Mouse (Mus musculus) adrenal gland, adult (tissue): ENCODE measurements around the gene Fntb.
A peak's percentile ranks its signal among the peaks of the same experiment; 100 is the strongest.

Experiments used
- DNase-seq, 2 experiments: peaks; one replicate each; pipeline ENCODE4 v3.0.0; 2022 to 2023; ENCODE audit warnings: low spot score in 1 of 2; ENCODE audit not compliant: inconsistent age in 2 of 2

The Fntb gene

DNA sequence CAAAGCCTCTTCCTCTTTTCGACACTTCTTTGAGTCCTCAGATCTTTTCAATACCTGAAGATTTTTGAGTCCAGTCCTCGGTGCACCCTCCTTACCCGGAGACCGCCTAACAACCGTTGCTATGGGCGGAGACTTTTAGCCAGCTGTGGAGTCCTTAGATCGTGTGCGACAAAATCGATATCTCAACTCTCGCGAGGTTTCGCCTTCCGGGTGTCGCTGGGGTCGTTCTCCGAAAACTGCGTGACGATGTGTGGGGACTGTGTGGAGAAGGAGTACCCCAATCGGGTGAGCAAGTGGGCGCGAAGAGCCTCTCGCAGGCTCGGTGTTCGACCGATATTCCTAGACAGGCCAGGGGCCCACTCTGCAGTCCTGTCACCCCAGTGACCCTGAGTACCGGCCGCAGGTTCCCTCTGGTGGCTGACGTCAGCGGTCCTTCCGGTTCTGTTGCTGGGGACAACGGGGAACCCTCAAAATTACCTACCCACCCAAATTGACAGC lies at the start of gene Fntb, which contains the start of gene Churc1:
Gene Fntb (plus strand): TSS at position 236 of the 498 bp plus-strand sequence.
Gene Churc1 (plus strand): TSS at position 185 of the 498 bp plus-strand sequence.
- peak; percentile 92 to 98 for DNase-seq

DNA sequence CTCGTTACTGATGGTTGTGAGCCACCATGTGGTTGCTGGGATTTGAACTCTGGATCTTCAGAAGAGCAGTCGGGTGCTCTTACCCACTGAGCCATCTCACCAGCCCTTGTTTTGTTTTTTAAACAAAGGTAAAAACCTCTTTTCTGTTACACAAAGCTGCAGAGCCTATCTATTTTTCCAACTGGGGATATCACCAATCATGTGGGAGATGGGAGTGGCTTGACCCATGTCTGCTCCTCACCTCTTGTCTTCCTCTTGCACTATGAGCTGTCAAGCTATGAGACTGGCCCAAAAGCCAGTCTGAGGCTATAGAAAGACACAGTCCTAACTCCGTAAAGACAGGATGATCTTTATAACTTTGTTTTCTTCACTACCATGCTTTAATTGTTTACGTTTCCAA lies 47.0 kb upstream of the Fntb start:
- DNase-seq: no peak

GRCm38 (mm10) chr12:76720572-76720971 lies 44.8 kb upstream of the Fntb start:
- no peak for DNase-seq

GRCm38 (mm10) chr12:76722026-76722425 lies 43.4 kb upstream of the Fntb start:
- peak in 1 of 2 experiments; percentile 65 for DNase-seq

DNA sequence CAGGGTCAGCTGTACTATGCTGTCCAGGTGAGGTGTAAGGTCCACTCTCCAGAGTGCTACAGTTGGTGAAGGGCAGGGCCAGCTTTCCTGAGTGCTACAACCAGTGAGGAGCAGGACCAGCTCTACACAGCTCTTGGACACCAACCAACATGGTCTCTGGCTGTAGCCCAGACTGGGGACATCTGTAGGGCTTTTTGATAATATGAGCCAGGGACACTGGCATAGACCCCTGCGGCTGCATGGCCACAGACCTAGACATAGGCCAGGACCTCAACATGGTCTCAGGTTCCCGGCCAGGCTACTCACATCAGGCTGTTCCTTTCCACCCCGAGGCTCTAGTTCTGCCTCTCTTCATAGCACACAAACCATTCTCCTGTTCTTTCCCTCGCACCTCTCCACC lies 37.4 kb upstream of the Fntb start:
- DNase-seq: no peak

DNA sequence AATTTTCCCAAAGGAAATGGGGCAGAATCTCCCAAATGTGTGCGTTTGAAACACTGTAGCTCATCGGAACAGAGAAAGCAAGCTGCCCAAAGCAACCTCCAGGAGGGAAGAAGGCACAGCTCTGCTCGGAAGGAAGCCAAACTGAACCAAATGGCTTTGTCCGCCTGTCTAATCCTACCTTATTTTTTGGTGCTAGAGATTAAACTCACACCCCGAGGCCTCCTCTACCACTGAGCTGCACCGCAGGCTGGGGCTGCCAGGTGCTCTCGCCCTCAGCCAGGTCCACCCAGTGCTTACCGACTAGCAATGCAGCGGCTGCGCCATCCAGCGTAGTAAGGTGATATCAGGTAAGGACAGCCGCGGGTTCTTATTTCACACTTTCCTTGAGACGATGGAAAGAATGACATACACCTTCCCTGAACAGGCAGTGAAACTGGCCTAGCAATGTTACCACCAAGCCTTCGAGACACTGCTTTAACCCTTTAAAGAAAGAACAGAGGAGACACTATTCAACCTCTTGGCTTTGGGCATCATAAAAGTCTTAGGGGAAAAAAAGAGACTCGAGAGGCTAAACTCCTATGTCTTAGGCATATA lies 14.4 kb upstream of the Fntb start:
- DNase-seq: peak in 1 of 2 experiments; percentile 12

GRCm38 (mm10) chr12:76752652-76753318 lies 12.6 kb upstream of the Fntb start:
- peak in 1 of 2 experiments; percentile 79 for DNase-seq

- DNase-seq: peak in 1 of 2 experiments; percentile 33
These were observed 677 bp downstream of the Fntb start for GRCm38 (mm10) chr12:76765901-76766630.

- no peak for DNase-seq
These were observed 5.6 kb downstream of the Fntb start for GRCm38 (mm10) chr12:76770841-76771500.

GRCm38 (mm10) chr12:76771540-76771939 lies 6.2 kb downstream of the Fntb start:
- DNase-seq: no peak

GRCm38 (mm10) chr12:76774652-76775051 lies 9.3 kb downstream of the Fntb start:
- no peak for DNase-seq

GRCm38 (mm10) chr12:76775132-76775531 lies 9.7 kb downstream of the Fntb start:
- DNase-seq: peak; percentile 64 to 80

DNA sequence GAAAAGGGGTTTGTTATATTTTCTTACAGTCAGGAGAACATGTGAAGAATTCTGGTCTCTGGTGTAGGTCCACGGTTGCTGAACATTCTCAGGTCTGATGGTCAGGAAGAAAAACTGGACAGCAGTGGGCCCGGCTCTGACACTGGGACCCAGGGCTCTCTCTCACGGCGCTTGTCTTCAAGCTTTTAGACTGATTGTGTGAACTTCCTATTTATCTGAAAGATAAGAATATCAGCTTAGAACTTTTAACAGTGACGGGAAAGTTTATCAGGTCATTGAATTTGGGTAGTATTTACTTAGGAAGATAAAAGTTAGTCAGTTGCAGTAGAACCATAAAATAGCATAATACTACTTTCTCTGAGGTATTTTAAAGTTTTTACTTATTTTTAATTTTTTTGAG lies 11.5 kb downstream of the Fntb start:
- DNase-seq: no peak

DNA sequence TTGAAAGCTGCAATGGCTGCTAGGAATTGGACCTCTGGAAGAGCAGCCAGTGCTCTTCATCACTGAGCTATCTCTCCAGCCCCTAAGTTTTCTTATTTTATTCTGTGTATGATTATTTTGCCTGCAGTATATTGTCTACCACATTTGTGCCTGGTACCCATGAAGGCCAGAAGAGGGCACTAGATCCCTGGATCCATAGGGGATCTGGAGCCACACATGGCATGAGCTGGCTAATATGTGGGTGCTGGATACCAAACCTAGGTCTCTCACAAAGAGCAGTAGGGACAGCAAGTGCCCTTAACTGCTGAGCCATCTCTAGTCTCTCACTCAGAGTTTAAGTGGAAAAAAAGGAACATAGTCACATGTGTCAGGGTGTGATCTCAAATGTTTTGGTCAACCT lies 12.5 kb downstream of the Fntb start:
- no peak for DNase-seq

DNA sequence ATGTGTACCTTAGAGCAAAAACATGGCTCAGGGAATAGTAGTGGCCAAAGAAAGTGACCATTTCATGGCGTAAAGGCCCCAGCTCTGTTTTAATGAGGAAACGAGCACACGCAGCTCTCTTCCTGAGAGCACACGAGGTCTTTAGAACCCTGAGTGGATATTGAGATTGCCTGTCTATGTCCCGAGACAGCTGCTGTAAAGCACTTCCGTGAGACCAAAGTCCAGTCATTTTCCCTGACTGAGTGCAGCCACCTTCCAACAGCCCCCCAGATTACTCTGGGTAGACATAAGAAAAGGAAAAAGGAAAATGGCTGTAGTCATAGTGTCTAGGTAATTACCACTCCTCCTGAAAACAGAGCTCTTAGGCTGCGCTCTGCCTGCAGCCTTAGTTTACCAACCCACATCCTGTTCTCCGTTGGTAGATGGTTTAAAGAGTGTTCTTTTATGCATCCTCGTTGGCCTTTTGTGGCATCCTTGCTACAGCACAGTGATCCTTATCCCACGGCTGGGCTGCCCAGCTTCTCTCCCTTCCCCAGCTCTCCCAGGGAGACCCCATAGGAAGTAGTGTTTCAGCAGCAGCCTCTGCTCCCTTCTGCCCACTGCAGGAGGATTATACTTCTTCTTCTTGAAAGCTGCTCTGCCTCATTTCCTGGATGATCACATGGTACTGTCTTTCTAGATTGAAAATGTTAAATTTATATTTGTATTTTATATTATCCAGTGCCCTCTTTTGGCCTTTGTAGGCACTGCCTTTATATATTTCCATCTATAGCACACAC lies 13.1 kb downstream of the Fntb start:
- no peak for DNase-seq

- DNase-seq: no peak
These were observed 14.6 kb downstream of the Fntb start for GRCm38 (mm10) chr12:76779951-76780350.

DNA sequence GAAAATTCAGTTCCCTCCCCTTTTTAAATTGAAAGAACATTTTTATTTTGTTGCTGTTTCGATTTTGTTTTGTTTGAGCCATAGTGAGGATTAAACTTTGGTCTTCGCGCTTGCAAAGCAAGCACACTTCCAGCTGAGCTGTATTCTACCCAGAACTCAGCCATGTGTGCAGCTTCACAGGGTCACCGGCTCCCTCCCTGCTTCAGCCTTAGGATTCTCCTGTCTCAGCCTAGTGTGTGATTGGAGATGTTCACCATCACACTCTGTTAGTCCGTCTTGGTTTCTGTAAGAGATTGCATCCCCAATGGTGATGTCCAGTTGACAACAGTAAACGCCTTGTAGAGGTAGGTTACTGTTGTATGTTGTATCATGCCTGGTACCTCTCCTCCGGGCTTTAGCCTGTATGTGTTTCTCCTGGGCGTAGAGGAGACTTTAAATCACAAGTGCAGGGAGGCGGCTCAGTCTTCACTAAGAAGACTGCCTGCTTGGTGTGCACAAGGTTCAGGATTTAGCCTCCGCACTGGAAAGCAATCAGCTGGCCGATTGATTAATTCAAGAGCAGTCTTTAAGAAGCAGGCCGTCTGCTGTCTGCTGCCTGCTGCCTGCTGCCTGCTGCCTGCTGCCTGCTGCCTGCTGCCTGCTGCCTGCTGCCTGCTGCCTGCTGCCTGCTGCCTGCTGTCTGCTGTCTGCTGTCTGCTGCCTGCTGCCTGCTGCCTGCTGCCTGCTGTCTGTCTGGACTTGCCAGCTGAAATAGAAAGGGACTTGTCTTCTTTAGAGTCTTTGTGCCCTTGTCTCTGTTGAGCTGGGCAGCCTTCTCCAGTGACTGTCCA lies 15.5 kb downstream of the Fntb start:
- no peak for DNase-seq

GRCm38 (mm10) chr12:76784056-76784619 lies 18.7 kb downstream of the Fntb start:
- DNase-seq: peak; percentile 51 to 81

GRCm38 (mm10) chr12:76790446-76791084 lies 25.2 kb downstream of the Fntb start:
- no peak for DNase-seq
